Mouse (Mus musculus) stomach, embryonic 14.5 days (tissue): ENCODE data around the gene Itga9. TPM values are rescaled to one million over a fixed set of nuclear protein-coding genes. Genes with fewer than 3 reads are reported as not detected.

ENCODE experiments used
- ATAC-seq: fragments of 200-750 bp; cut with Nextera tagmentation; 2 replicates; pipeline ENCODE4 v1.8.0; 2017; ENCODE audit warnings: low read depth, moderate TSS enrichment; ENCODE audit not compliant: insufficient number of reproducible peaks, insufficient read depth, low FRiP score
- H3K27ac ChIP-seq: fragments of 300-500 bp; sonication (generic); 2 replicates; pipeline ENCODE4 v1.5.1; 2014; ENCODE audit warnings: mild to moderate bottlenecking, low read length, moderate library complexity, mixed read lengths
- H3K27me3 ChIP-seq: fragments of 300-500 bp; sonication (generic); 2 replicates; pipeline ENCODE4 v1.6.1; 2014; ENCODE audit warnings: low read length, control low read depth, mixed read lengths; ENCODE audit not compliant: control insufficient read depth, insufficient read depth
- H3K36me3 ChIP-seq: fragments of 300-500 bp; sonication (generic); 2 replicates; pipeline ENCODE4 v1.6.1; 2014; ENCODE audit warnings: mild to moderate bottlenecking, control low read depth, low read length, moderate library complexity, mixed read lengths; ENCODE audit not compliant: control insufficient read depth, insufficient read depth
- H3K4me1 ChIP-seq: fragments of 300-500 bp; sonication (generic); 2 replicates; pipeline ENCODE4 v1.6.1; 2014; ENCODE audit warnings: low read length, control low read depth, mixed read lengths; ENCODE audit not compliant: control insufficient read depth, insufficient read depth
- H3K4me2 ChIP-seq: fragments of 300-500 bp; sonication (generic); replicated peaks from 2 replicates; pipeline ENCODE4 v1.6.1; 2014; ENCODE audit warnings: low read depth, low read length, control low read depth
- H3K4me3 ChIP-seq: fragments of 300-500 bp; sonication (generic); 2 replicates; pipeline ENCODE4 v1.5.1; 2014; ENCODE audit warnings: low read depth, low read length, control low read depth
- H3K9ac ChIP-seq: fragments of 300-500 bp; sonication (generic); replicated peaks from 2 replicates; pipeline ENCODE4 v1.6.1; 2014; ENCODE audit warnings: low read depth, mild to moderate bottlenecking, control low read depth, low read length, moderate library complexity, mixed read lengths
- H3K9me3 ChIP-seq: fragments of 300-500 bp; sonication (generic); 2 replicates; pipeline ENCODE4 v1.6.1; 2016; ENCODE audit warnings: low read depth, low read length, control low read depth; ENCODE audit not compliant: control insufficient read depth
- WGBS: fragments of 180-500 bp; shearing (Covaris S2); extraction: QIAGEN DNeasy Blood & Tissue Kit; methylation state at CpG from one replicate; pipeline ENCODE4 v1.1.7; 2014; 5-methylcytosine and 5-hydroxymethylcytosine counted together
- polyA plus RNA-seq: library from polyadenylated mRNA; unstranded; fragments of >200 nt; fragmentation: Nextera tagmentation; extraction: Ambion mirVana; gene quantifications from 2 replicates; pipeline ENCODE4 v1.2.1, GENCODE M21; 2014

Gene Itga9
- polyA plus RNA-seq, 1 experiment from 2014 or later, result 14.3 TPM

- 41% methylated on average over 14 of the region's 14 CpGs for WGBS
- ATAC-seq, result peak; percentile 34; the same call in 1 of the 2 replicates
- H3K36me3 ChIP-seq, result no peaks in the 10 kb centered on the region; the same call in 1 of the 2 replicates
- H3K4me2 ChIP-seq, result no peak overlapping the region
- H3K4me3 ChIP-seq, result no peak overlapping the region
- no peaks in the 10 kb centered on the region for H3K9me3 ChIP-seq
- no peak overlapping the region for H3K9ac ChIP-seq
- H3K27me3 ChIP-seq, result no peaks in the 10 kb centered on the region
- peaks cover 34% of the 10 kb centered on the region for H3K4me1 ChIP-seq
- peak overlapping the region; percentile 63 for H3K27ac ChIP-seq
Measured at GRCm38 (mm10) chr9:118705381-118706074, 99.0 kb downstream of the Itga9 start.

GRCm38 (mm10) chr9:118706176-118706975 lies 99.9 kb downstream of the Itga9 start:
- no peaks in the 10 kb centered on the region for H3K27me3 ChIP-seq
- H3K27ac ChIP-seq, result peak overlapping the region; percentile 63; the same call in 1 of the 2 replicates
- H3K36me3 ChIP-seq, result no peaks in the 10 kb centered on the region; the same call in 1 of the 2 replicates
- peak; percentile 37; the same call in 1 of the 2 replicates for ATAC-seq
- H3K4me2 ChIP-seq, result no peak overlapping the region
- no peak overlapping the region for H3K9ac ChIP-seq
- WGBS, result 42% methylated on average over 18 of the region's 18 CpGs
- H3K4me1 ChIP-seq, result peaks cover 26% of the 10 kb centered on the region
- H3K4me3 ChIP-seq, result no peak overlapping the region
- H3K9me3 ChIP-seq, result no peaks in the 10 kb centered on the region

GRCm38 (mm10) chr9:118710625-118711024 lies 104.1 kb downstream of the Itga9 start:
- no peak overlapping the region for H3K9ac ChIP-seq
- no peaks in the 10 kb centered on the region for H3K27me3 ChIP-seq
- H3K4me2 ChIP-seq, result no peak overlapping the region
- no peak overlapping the region for H3K27ac ChIP-seq
- H3K4me3 ChIP-seq, result no peak overlapping the region
- H3K4me1 ChIP-seq, result peaks cover 21% of the 10 kb centered on the region
- no peaks in the 10 kb centered on the region; the same call in 1 of the 2 replicates for H3K36me3 ChIP-seq
- no peaks in the 10 kb centered on the region for H3K9me3 ChIP-seq
- ATAC-seq, result no peak
- 58% methylated on average over 9 of the region's 9 CpGs for WGBS

GRCm38 (mm10) chr9:118711749-118712148 lies 105.3 kb downstream of the Itga9 start:
- H3K27ac ChIP-seq, result no peak overlapping the region
- ATAC-seq, result no peak
- H3K9ac ChIP-seq, result no peak overlapping the region
- no peaks in the 10 kb centered on the region for H3K27me3 ChIP-seq
- no peak overlapping the region for H3K4me3 ChIP-seq
- WGBS, result 86% methylated on average over 11 of the region's 11 CpGs
- no peak overlapping the region for H3K4me2 ChIP-seq
- no peaks in the 10 kb centered on the region; the same call in 1 of the 2 replicates for H3K36me3 ChIP-seq
- peaks cover 10% of the 10 kb centered on the region for H3K4me1 ChIP-seq
- H3K9me3 ChIP-seq, result no peaks in the 10 kb centered on the region

- ATAC-seq, result no peak
- H3K4me1 ChIP-seq, result peaks cover 10% of the 10 kb centered on the region
- H3K9me3 ChIP-seq, result no peaks in the 10 kb centered on the region
- 67% methylated on average over 8 of the region's 8 CpGs for WGBS
- no peaks in the 10 kb centered on the region; the same call in 1 of the 2 replicates for H3K36me3 ChIP-seq
- no peak overlapping the region for H3K9ac ChIP-seq
- no peaks in the 10 kb centered on the region for H3K27me3 ChIP-seq
- no peak overlapping the region for H3K27ac ChIP-seq
- no peak overlapping the region for H3K4me3 ChIP-seq
- no peak overlapping the region for H3K4me2 ChIP-seq
Measured at GRCm38 (mm10) chr9:118713515-118713914, 107.0 kb downstream of the Itga9 start.

- Histone ChIP-seq H3K9ac (no peak overlapping the region), H3K4me2 (no peak overlapping the region), H3K9me3 (no peaks in the 10 kb centered on the region), H3K36me3 (no peaks in the 10 kb centered on the region; the same call in 1 of the 2 replicates), H3K27me3 (no peaks in the 10 kb centered on the region), H3K27ac (no peak overlapping the region), H3K4me1 (peaks cover 13% of the 10 kb centered on the region), H3K4me3 (no peak overlapping the region)
- 78% methylated on average over 5 of the region's 5 CpGs for WGBS
- ATAC-seq, result no peak
Measured at GRCm38 (mm10) chr9:118714536-118714935, 108.0 kb downstream of the Itga9 start.

- H3K4me3 ChIP-seq, result no peak overlapping the region
- no peak overlapping the region for H3K9ac ChIP-seq
- H3K4me2 ChIP-seq, result no peak overlapping the region
- peak overlapping the region; percentile 48; the same call in 1 of the 2 replicates for H3K27ac ChIP-seq
- H3K27me3 ChIP-seq, result no peaks in the 10 kb centered on the region
- whole genome bisulfite sequencing, result 74% methylated on average over 9 of the region's 9 CpGs
- peaks cover 13% of the 10 kb centered on the region for H3K4me1 ChIP-seq
- no peak for ATAC-seq
- H3K36me3 ChIP-seq, result no peaks in the 10 kb centered on the region; the same call in 1 of the 2 replicates
- H3K9me3 ChIP-seq, result no peaks in the 10 kb centered on the region
Measured at GRCm38 (mm10) chr9:118715971-118716628, 109.6 kb downstream of the Itga9 start.

GRCm38 (mm10) chr9:118717436-118717835 lies 110.9 kb downstream of the Itga9 start:
- ATAC-seq, result peak; percentile 12; the same call in 1 of the 2 replicates
- Histone ChIP-seq H3K4me2 (no peak overlapping the region), H3K27me3 (no peaks in the 10 kb centered on the region), H3K27ac (peak overlapping the region; percentile 56; the same call in 1 of the 2 replicates), H3K4me1 (peaks cover 10% of the 10 kb centered on the region), H3K9ac (no peak overlapping the region), H3K4me3 (no peak overlapping the region), H3K36me3 (no peaks in the 10 kb centered on the region; the same call in 1 of the 2 replicates), H3K9me3 (no peaks in the 10 kb centered on the region)
- 29% methylated on average over 3 of the region's 3 CpGs for WGBS
